ENCODE assay signal across 10 mouse cellular contexts in genomic region chr11:32138614-32138964, GRCm38 (mm10).
DNase-seq lines count a peak whose midpoint lies in the region; ATAC-seq and TF ChIP-seq lines count a peak whose summit lies in the region.
"Had no signal": no experiment of that assay in that cellular context is flagged by ENCODE, and none has a peak within 500 bp of the region (broad histone marks: within the 10 kb centered on the region; RNA-seq: fewer than 3 reads in every experiment).

No protein-coding gene starts in this region.

- no peaks in the 10 kb centered on the region for H3K36me3 ChIP-seq in liver, embryonic 12.5 days
- H3K36me3 ChIP-seq in liver, embryonic 11.5 days (ENCODE audit: control insufficient read depth, insufficient read depth, low read length), result no peaks in the 10 kb centered on the region
- no peaks in the 10 kb centered on the region for H3K36me3 ChIP-seq in intestine, embryonic 16.5 days (ENCODE audit: control insufficient read depth, insufficient read depth, low read length)
- H3K36me3 ChIP-seq in lung, embryonic 14.5 days (ENCODE audit: insufficient read depth), result no peaks in the 10 kb centered on the region

- no peak for ATAC-seq in liver, embryonic 12.5 days
- no peak for ATAC-seq in liver, embryonic 11.5 days (replicated peaks; ENCODE audit: low FRiP score)
- ATAC-seq in intestine, embryonic 16.5 days, result peak; percentile 36; the same call in 1 of the 2 replicates
- ATAC-seq in lung, embryonic 14.5 days (ENCODE audit: insufficient read depth), result 0 out of 2 replicates have a peak, but pooled peaks have one; percentile 35
- ATAC-seq in frontal cortex, adult (ENCODE audit: low TSS enrichment), result no peak

- TF ChIP-seq CTCF in lung, embryonic 14.5 days (IDR thresholded peaks at IDR 0.05; ENCODE audit: low read depth), result no peak
- TF ChIP-seq CTCF in olfactory bulb, adult 2 months (IDR thresholded peaks at IDR 0.05; ENCODE audit: insufficient read depth, low read depth, low read length), result no peak

- no peak for TF ChIP-seq POLR2A in olfactory bulb, adult 2 months (IDR thresholded peaks at IDR 0.05; ENCODE audit: insufficient read depth, low read depth, low read length)

- 67% methylated on average over 9 of the region's 9 CpGs for WGBS in liver, embryonic 12.5 days (ENCODE audit: insufficient replicate concordance)
- 63% methylated on average over 9 of the region's 9 CpGs for WGBS in liver, embryonic 11.5 days
- WGBS in intestine, embryonic 16.5 days, result 24% methylated on average over 9 of the region's 9 CpGs
- WGBS in lung, embryonic 14.5 days, result 11% methylated on average over 9 of the region's 9 CpGs
- 38% methylated on average over 9 of the region's 9 CpGs for WGBS in olfactory bulb, adult 2 months

- H3K4me3 ChIP-seq in liver, embryonic 12.5 days, result no peak overlapping the region
- H3K4me3 ChIP-seq in liver, embryonic 11.5 days (ENCODE audit: low read depth, low read length), result no peak overlapping the region
- no peak overlapping the region for H3K4me3 ChIP-seq in intestine, embryonic 16.5 days (ENCODE audit: low read length)
- no peak overlapping the region for H3K4me3 ChIP-seq in lung, embryonic 14.5 days (ENCODE audit: low read depth, low read length)
- no peak overlapping the region for H3K4me3 ChIP-seq in olfactory bulb, adult 2 months (ENCODE audit: insufficient read depth, low read depth, low read length)

- no peak overlapping the region for H3K27ac ChIP-seq in liver, embryonic 12.5 days
- no peak overlapping the region for H3K27ac ChIP-seq in liver, embryonic 11.5 days (ENCODE audit: low read depth, low read length)
- no peak overlapping the region for H3K27ac ChIP-seq in intestine, embryonic 16.5 days (ENCODE audit: low read length)
- H3K27ac ChIP-seq in lung, embryonic 14.5 days (ENCODE audit: low read depth), result no peak overlapping the region
- H3K27ac ChIP-seq in olfactory bulb, adult 2 months (ENCODE audit: insufficient read depth, low read depth, low read length), result peak overlapping the region; percentile 48

- peaks cover 3% of the 10 kb centered on the region; the same call in 1 of the 2 replicates for H3K4me1 ChIP-seq in liver, embryonic 12.5 days
- no peaks in the 10 kb centered on the region for H3K4me1 ChIP-seq in liver, embryonic 11.5 days (replicated peaks; ENCODE audit: control insufficient read depth, insufficient read depth, low read length)
- no peaks in the 10 kb centered on the region for H3K4me1 ChIP-seq in intestine, embryonic 16.5 days (ENCODE audit: control insufficient read depth, insufficient read depth, low read length)
- H3K4me1 ChIP-seq in lung, embryonic 14.5 days (ENCODE audit: insufficient read depth), result peaks cover 6% of the 10 kb centered on the region; the same call in 1 of the 2 replicates
- peaks cover 37% of the 10 kb centered on the region for H3K4me1 ChIP-seq in olfactory bulb, adult 2 months (ENCODE audit: control insufficient read depth, insufficient read depth, low read length)

- 0 out of 2 replicates have a peak overlapping the region, but pooled peaks have one; percentile 6 for H3K4me2 ChIP-seq in liver, embryonic 12.5 days
- H3K4me2 ChIP-seq in liver, embryonic 11.5 days, result no peak overlapping the region; the same call in 1 of the 2 replicates
- 0 out of 2 replicates have a peak overlapping the region, but pooled peaks have one; percentile 21 for H3K4me2 ChIP-seq in intestine, embryonic 16.5 days (ENCODE audit: low read depth, low read length)
- H3K4me2 ChIP-seq in lung, embryonic 14.5 days, result peak overlapping the region; percentile 42

- H3K9me3 ChIP-seq in liver, embryonic 12.5 days (replicated peaks), result no peaks in the 10 kb centered on the region
- no peaks in the 10 kb centered on the region for H3K9me3 ChIP-seq in liver, embryonic 11.5 days (ENCODE audit: control insufficient read depth, low read length)
- H3K9me3 ChIP-seq in intestine, embryonic 16.5 days (ENCODE audit: control insufficient read depth, low read length), result no peaks in the 10 kb centered on the region
- no peaks in the 10 kb centered on the region for H3K9me3 ChIP-seq in lung, embryonic 14.5 days (ENCODE audit: low read depth, low read length)

- H3K27me3 ChIP-seq in liver, embryonic 12.5 days (replicated peaks), result no peaks in the 10 kb centered on the region
- H3K27me3 ChIP-seq in liver, embryonic 11.5 days (replicated peaks; ENCODE audit: control insufficient read depth, insufficient read depth, low read length), result no peaks in the 10 kb centered on the region
- no peaks in the 10 kb centered on the region for H3K27me3 ChIP-seq in intestine, embryonic 16.5 days (replicated peaks; ENCODE audit: control insufficient read depth, insufficient read depth, low read length)
- H3K27me3 ChIP-seq in lung, embryonic 14.5 days (ENCODE audit: insufficient read depth, low read length), result no peaks in the 10 kb centered on the region
- H3K27me3 ChIP-seq: CH12.LX had no signal

- no peak for DNase-seq in liver, embryonic 11.5 days (ENCODE audit: low spot score)
- DNase-seq in lung, embryonic 14.5 days, result no peak
- no peak for DNase-seq in heart, postnatal 25 days (ENCODE audit: low spot score)
- no peak for DNase-seq in left cerebral cortex, adult 9 months (ENCODE audit: low spot score in 2 of 2)
- DNase-seq: thymus, adult 18-20 months had no signal

- intact Hi-C loops in heart, postnatal 25 days (cut with DNase I), result no loop called here

- H3K9ac ChIP-seq in liver, embryonic 12.5 days, result no peak overlapping the region
- H3K9ac ChIP-seq in liver, embryonic 11.5 days (ENCODE audit: low read depth, low read length), result no peak overlapping the region
- H3K9ac ChIP-seq in intestine, embryonic 16.5 days (ENCODE audit: low read depth, low read length), result no peak overlapping the region
- H3K9ac ChIP-seq in lung, embryonic 14.5 days, result no peak overlapping the region

Comparison
In these comparisons a context has a peak if more than half of its experiments do, and no peak if none do; other contexts are left out.
1. ATAC-seq: peak in intestine, embryonic 16.5 days (single experiment) and lung, embryonic 14.5 days (single experiment); none in liver, embryonic 12.5 days (single experiment), liver, embryonic 11.5 days (single experiment) and frontal cortex, adult (single experiment).